Mouse (Mus musculus): ENCODE data around the gene Ltbp4. TPM values are rescaled to one million over a fixed set of nuclear protein-coding genes. Genes with fewer than 3 reads are reported as not detected.

Ltbp4 gene
- total RNA-seq, 2 experiments from 2014 or later, result 41.9 to 52.7 TPM

- no peak for DNase-seq
- intact Hi-C loops (cut with DNase I), result no loop called here
Observed at GRCm38 (mm10) chr7:27271423-27271822, 66.1 kb downstream of the Ltbp4 start.

DNA sequence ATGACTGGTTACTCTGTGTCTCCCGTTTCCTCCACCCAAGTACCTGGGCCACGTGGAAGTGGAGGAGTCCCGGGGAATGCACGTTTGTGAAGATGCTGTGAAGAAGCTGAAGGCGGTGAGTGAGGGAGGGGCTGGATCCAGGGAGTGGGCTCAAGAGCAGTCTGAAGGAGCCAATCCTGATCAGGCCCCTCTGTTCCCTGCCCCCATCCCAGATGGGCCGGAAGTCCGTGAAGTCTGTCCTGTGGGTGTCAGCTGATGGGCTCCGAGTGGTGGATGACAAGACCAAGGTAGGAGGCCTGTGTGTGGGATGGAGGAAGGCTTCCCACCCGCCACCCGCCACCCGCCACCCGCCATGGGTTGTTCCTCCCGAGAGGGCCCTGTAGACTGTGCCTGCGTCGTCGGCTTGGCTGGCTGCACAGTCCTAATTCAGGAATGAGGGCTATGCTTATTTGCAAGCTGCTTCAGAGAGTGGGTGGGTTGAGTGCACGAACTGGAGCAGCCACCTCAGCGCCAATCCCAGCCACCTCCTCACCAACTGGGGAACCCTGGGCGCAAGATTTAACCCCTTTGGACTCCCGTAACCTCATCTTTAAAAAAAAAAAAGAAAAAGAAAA is 70.9 kb downstream of the Ltbp4 start:
- intact Hi-C loops (cut with DNase I), result no loop called here

GRCm38 (mm10) chr7:27264761-27265160 is 72.7 kb downstream of the Ltbp4 start:
- intact Hi-C loops (cut with DNase I), result no loop called here
- no peak for DNase-seq

More for the DNA sequence above, 70.9 kb downstream of the Ltbp4 start:
- DNase-seq, result no peak

DNA sequence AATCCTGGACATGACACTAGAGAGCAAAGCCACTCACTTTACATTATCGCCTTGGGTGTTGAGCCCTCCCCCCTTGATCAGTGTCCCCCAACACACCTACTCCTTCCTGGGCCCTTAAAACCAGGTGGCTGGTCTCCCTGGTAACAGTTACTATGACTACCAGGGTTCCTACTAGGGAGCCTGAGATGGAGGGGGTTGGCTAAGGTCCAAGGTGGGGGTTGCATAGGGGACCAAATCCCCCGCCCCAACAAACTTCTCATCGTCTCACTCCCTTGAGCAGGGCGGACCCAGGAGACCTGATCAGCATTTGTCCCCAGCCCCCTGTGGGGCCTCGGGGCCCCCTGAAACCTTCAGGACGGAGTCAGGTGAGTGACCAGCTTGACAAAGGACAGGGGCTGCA is 75.6 kb downstream of the Ltbp4 start:
- DNase-seq, result no peak
- intact Hi-C loops (cut with DNase I), result no loop called here

DNA sequence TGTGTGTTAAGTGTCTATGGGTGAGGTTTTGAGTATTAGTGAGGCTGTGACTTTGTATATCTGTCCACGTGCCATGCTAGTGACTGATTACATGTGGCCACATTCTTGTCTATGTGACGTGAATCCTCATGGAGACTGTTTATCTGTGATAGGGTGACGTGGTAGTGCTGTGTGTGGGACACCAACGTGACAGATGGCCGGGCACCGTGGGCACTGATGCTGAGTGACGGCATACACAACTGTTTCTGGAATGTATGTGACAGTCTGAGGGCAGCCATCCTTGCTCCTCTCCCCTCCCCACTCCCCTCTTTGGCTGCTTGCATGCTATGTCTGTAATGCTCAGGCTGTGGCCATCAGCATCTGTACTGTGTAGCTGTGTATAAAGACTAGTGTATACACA is 76.6 kb downstream of the Ltbp4 start:
- intact Hi-C loops (cut with DNase I), result no loop called here
- DNase-seq, result peak; percentile 44

- intact Hi-C loops (cut with DNase I), result no loop called here
- DNase-seq, result peak; percentile 40
Observed at GRCm38 (mm10) chr7:27259771-27260170, 77.7 kb downstream of the Ltbp4 start.

DNA sequence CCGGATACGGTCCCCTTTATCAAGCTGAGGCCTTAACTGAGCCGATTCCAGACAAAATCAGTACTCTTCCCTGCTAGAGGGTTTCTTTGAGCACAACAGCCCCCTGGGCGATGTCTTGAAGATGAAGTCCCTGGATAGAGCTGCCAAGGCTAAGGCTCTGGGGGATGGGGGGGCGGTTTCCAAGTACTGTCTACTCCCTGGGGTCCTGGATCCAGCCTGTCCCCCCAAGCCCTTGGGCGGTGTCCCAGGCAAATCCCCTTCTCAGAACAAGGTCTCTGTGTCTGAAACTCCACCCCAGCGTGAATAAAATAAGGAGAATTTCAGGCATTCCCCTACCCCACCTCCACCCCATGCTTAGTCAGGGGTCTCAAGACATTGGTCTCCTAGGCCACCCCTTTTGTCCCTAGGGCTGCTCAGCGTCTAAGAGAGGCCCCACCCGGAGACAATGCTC is 78.2 kb downstream of the Ltbp4 start:
- intact Hi-C loops (cut with DNase I), result no loop called here
- peak; percentile 59 for DNase-seq

GRCm38 (mm10) chr7:27258205-27258899 is 79.1 kb downstream of the Ltbp4 start, which contains the start of gene Numbl:
TSS of gene Numbl (plus strand) at chr7:27258433.
- intact Hi-C loops (cut with DNase I), result no loop called here
- peak; percentile 100 for DNase-seq

GRCm38 (mm10) chr7:27257852-27258204 is 79.7 kb downstream of the Ltbp4 start:
- peak; percentile 96 for DNase-seq
- intact Hi-C loops (cut with DNase I), result no loop called here

DNA sequence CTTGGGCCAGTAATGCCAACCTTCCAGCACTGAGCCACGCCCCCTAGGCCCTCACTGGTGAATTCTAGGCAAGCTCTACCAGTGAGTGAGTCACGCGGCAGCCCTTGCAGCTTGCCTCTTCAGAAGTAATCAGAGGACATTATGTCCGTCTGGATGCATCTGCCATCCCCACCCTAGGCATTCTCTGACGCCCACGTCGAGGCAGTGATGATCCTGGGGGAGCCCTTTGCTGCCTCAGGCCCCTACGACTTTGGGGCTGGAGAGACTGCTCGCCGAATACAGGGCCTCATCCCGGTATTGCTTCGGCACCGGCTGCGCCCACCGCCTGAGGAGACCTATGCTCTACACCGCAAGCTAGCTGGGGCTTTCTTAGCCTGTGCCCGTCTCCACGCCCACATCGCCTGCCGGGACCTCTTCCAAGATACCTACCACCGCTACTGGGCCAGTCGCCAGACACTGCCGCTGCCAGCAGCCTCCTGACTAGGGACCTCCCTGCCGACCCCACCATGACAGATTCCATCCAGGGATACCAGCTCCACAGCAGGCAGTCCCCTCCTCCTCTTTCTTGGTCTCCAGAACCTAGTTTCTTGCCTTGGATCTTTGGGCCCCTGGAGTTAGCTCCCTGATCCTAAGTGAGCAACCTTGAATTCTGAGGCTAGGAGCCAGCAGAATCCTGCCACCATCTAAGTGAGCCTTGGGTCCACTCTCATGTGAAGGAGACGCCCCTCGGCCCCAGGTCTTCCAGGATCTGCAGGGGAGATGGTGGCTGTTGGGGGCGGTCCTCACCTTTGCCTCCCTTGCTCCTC is 80.2 kb downstream of the Ltbp4 start:
- intact Hi-C loops (cut with DNase I), result no loop called here
- DNase-seq, result peak; percentile 96

GRCm38 (mm10) chr7:27255721-27256120 is 81.8 kb downstream of the Ltbp4 start:
- DNase-seq, result no peak
- intact Hi-C loops (cut with DNase I), result no loop called here

Other genes with a start within 250 kb of the Ltbp4 start
- not detected for gene Cyp2f2, start 217.8 kb downstream of the Ltbp4 start, total RNA-seq (2021)
- gene Cyp2t4, start 184.0 kb downstream of the Ltbp4 start, total RNA-seq (2021), result not detected
- 10 to 100 TPM; 89.8 to 91.3 TPM for gene Egln2, start 170.9 kb downstream of the Ltbp4 start, total RNA-seq (2021)
- 10 to 100 TPM; 86.0 to 89.0 TPM for gene Rab4b, start 158.8 kb downstream of the Ltbp4 start, total RNA-seq (2021)
- gene Gm21983, start 156.6 kb downstream of the Ltbp4 start, total RNA-seq (2021), result not detected
- 1 to 10 TPM; 2.3 to 2.4 TPM for gene Mia, start 156.5 kb downstream of the Ltbp4 start, total RNA-seq (2021)
- 10 to 100 TPM; 16.3 to 18.0 TPM for gene BC024978, start 141.9 kb downstream of the Ltbp4 start, total RNA-seq (2021)
- 100 to 1,000 TPM in 1 of 2 experiments, 10 to 100 TPM in 1; 98.6 to 110 TPM for gene Snrpa, start 141.4 kb downstream of the Ltbp4 start, total RNA-seq (2021)
- 10 to 100 TPM; 14.1 to 14.3 TPM for gene Itpkc, start 109.0 kb downstream of the Ltbp4 start, total RNA-seq (2021)
- 10 to 100 TPM; 23.6 to 27.0 TPM for gene Coq8b, start 104.7 kb downstream of the Ltbp4 start, total RNA-seq (2021)
- 100 to 1,000 TPM; 101 to 104 TPM for gene Numbl, start 79.3 kb downstream of the Ltbp4 start, total RNA-seq (2021)
- 10 to 100 TPM; 47.2 to 52.4 TPM for gene Shkbp1, start 18.3 kb upstream of the Ltbp4 start, total RNA-seq (2021)
- not detected for gene Gm20479, start 19.7 kb upstream of the Ltbp4 start, total RNA-seq (2021)
- gene Sptbn4, start 110.0 kb upstream of the Ltbp4 start, total RNA-seq (2021), result 10 to 100 TPM; 75.3 to 82.5 TPM
- 10 to 100 TPM in 1 of 2 experiments, 1 to 10 TPM in 1; 9.7 to 12.2 TPM for gene Blvrb, start 110.3 kb upstream of the Ltbp4 start, total RNA-seq (2021)
- gene Sertad3, start 136.1 kb upstream of the Ltbp4 start, total RNA-seq (2021), result 1 to 10 TPM; 3.1 to 3.2 TPM
- gene Sertad1, start 149.2 kb upstream of the Ltbp4 start, total RNA-seq (2021), result 1 to 10 TPM; 3.3 to 3.5 TPM
- gene Prx, start 161.6 kb upstream of the Ltbp4 start, total RNA-seq (2021), result 1 to 10 TPM; 2.6 to 2.7 TPM
- 1 to 10 TPM in 1 of 2 experiments, under 1 TPM in 1; 0.40 to 1.1 TPM for gene Hipk4, start 185.6 kb upstream of the Ltbp4 start, total RNA-seq (2021)
- gene Pld3, start 215.5 kb upstream of the Ltbp4 start, total RNA-seq (2021), result 100 to 1,000 TPM; 175 to 222 TPM
- 10 to 100 TPM; 27.4 to 33.1 TPM for gene 2310022A10Rik, start 215.5 kb upstream of the Ltbp4 start, total RNA-seq (2021)

All from left cerebral cortex, postnatal 4 days (tissue).